Mouse (Mus musculus): ENCODE data around the gene Lrrc56.
"Not testable (repeated sequence)": the region's sequence is repeated elsewhere in the genome, so short reads cannot be mapped to it uniquely, and the experiment has no call there.

The Lrrc56 gene

DNA sequence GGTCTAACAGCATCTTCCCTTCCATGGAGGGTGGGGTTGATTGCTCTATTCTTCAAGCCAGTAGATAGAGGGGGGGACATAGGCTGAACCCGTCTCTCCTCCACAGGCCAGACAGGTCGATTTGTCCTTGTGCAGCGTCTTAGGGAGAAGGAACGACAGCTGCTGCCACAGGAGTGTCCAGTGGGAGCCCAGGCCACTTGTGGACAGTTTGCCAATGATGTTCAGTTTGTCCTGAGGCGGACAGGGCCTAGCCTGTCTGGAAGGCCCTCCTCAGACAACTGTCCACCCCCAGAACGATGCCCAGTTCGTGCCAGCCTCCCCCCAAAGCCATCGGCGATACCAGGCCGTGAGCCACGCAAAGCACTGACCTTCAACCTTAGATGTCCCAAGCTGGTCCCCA lies 22.9 kb downstream of the Lrrc56 start:
- no peak for DNase-seq (ENCODE audit: low spot score in 2 of 2)

DNA sequence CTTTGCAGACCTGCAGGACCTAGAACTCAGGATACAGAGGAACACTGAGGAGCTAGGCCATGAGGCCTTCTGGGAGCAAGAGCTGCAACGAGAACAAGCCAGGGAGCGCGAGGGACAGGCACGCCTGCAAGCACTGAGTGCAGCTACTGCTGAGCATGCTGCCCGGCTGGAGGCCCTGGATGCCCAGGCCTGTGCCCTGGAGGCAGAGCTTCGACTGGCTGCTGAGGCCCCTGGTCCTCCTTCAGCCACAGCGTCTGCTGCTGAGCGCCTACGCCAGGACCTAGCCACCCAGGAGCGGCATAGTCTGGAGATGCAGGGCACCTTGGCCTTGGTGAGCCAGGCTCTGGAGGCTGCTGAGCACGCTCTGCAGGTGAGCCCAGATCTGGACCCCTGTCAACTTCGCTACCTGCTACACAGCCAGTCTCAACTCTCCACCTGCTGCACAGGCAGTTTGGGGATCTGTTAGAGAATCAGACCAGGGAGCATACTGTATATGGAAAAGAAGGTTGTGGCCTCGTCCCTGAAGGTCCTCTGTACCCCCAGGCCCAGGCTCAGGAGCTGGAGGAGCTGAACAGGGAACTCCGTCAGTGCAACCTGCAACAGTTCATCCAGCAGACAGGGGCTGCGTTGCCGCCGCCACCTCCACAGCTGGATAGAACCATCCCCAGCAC lies 23.5 kb downstream of the Lrrc56 start:
- DNase-seq (ENCODE audit: low spot score in 2 of 2) = peak in 1 of 2 experiments; percentile 21

DNA sequence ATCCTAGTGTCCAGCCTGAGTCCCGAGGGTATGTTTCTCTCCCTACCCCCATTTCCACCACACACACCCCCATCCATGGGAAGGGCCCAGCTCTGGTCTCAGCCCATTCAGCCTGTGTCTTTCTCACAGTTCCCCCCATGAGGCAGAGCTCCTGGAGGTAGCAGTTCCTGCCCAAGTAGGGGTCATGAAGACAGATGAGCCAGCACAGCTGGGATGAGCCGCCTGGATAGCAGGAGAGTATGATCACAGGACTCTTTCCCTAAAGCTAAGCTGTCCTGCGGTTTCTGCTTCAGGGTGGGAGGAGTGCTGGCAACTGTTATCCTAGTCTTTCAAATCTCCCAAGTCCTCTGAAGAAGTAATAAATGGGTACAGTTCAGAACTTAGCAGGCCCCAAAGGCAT lies 24.2 kb downstream of the Lrrc56 start:
- DNase-seq (ENCODE audit: low spot score in 2 of 2) = peak in 1 of 2 experiments; percentile 18

- peak in 1 of 2 experiments; percentile 19 for DNase-seq (ENCODE audit: low spot score in 2 of 2)
Measured at GRCm38 (mm10) chr7:141218557-141219133, 24.7 kb downstream of the Lrrc56 start.

DNA sequence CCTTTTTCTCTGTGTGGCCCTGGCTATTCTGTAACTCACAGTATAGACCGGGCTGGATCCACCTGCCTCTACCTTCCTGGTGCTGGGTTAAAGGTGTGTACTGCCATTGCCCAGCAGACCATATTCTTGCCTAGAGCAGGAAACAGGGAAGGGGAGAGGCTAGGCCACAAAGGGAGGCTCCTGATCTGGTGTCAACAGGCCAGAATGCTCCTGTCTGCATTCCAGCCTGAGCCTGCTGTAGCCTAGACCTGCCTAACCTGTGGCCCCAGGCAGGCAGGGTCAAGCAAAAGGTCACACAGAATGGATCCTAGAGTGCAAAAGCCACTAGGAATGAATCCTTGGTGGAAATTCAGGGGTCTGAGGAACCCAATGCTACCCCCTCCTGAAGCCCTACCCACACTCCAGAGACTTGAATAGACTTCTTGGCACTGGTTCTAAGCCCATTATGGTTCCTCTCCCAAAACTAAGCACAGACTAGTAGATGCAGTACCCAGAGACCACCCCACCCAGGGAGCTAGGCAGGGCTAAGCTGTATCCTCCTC lies 25.7 kb downstream of the Lrrc56 start:
- DNase-seq (ENCODE audit: low spot score in 2 of 2) = peak in 1 of 2 experiments; percentile 15

DNA sequence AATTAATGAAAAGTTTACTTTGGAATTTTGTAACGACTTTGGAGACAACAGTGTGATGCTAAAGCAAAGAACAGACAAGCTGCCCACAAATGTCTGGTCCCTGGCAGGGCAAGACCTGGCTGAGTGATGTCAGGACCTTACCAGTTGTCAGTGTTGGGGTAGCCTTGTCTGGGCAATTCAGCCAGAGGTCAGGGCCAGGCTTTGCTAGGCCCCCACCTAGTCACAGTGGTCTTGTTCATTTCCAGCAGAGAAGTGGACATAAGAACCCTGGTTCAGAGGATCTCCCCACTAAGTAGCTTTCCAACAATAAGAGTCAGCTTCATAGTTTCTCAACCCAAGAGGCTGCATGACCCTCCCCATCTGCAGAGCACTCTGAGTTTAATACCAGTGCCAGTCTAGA lies 26.4 kb downstream of the Lrrc56 start:
- DNase-seq (ENCODE audit: low spot score in 2 of 2) = peak in 1 of 2 experiments; percentile 17

- DNase-seq (ENCODE audit: low spot score in 2 of 2) = peak; percentile 97 to 99
Measured at GRCm38 (mm10) chr7:141221249-141222125, 27.5 kb downstream of the Lrrc56 start.

- DNase-seq (ENCODE audit: low spot score in 2 of 2) = no peak
Measured at GRCm38 (mm10) chr7:141222126-141222467, 28.1 kb downstream of the Lrrc56 start.

DNA sequence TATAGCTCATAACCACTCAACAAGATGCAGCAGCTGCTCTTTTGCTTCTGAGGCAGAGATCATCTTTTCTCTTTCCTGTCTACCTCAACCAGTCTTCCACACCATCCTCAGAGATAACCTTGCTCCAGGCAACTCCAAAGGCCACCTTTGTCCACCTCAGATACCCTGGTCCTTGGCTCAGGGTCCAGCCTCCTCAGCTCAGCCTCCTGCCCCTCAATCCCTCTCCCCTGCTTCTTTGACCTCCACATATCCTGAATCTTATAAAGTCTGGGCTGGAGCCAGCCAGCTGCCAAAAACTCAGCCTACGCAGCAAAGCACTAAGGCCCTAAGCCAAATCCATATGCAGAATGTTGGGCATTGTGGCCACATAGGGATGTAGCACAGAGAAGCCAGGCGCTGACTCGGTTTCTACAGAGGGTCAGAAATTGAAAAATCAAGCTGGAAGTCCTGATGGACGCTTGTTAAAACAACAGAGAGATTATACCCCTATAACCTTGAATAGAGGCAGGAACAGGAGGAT lies 28.8 kb downstream of the Lrrc56 start:
- no peak for DNase-seq (ENCODE audit: low spot score in 2 of 2)

DNA sequence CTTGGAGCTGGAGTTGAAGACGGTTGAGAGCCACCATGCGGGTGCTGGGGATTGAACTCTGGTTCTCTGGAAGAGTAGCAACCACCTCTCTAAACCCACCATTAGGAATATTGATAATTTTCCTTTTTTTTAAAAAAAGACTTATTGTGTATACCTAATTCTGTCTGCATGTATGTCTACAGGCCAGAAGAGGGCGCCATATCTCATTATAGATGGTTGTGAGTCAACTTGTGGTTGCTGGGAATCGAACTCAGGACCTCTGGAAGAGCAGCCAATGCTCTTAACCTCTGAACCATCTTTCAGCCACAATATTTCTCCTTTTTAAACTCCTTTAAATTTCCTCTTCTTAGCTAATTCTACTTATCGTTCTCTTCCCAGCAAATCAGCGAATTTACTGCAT lies 32.6 kb downstream of the Lrrc56 start:
- no peak for DNase-seq (ENCODE audit: low spot score in 2 of 2)

GRCm38 (mm10) chr7:141227796-141228195 lies 33.8 kb downstream of the Lrrc56 start:
- no peak for DNase-seq (ENCODE audit: low spot score in 2 of 2)

DNA sequence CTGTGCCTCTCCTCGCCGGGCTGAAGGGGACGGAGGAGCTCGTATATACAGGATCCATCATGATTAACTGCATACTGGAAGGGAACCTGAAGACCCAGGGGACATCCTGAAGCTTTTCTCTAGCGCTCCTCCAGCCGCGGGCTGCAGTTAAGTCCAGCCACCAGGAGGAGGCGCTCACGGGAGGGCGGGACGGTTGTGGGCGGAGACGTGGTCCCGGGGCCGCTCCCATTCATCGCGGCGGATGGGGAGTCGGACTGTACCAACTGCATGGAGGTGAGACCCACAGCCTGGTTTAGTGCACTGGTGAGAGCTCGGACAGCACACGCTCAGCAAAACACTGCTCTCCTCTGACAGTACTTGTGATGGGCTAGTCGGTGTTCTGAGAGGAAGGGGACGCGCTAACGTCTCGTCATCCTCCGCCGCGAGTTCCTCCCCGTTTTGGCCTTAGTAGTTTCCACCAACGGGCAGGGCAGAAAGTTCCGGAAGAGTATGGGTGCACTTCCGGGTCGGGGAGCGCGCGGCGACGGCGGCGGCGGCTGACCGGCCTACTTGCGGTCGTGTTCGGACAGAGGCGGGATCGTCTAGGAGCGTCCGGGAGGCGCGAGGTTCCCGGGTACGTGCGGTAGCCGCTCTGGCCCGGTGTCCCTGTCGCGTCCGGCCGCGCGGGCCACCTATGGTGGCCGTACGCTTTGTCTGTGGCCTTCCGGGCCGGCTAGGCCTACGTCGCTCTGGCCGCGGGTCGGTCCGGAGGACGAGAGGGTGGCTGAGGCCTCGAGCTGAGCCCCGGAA lies 34.5 kb downstream of the Lrrc56 start, which contains the start of gene Phrf1:
Gene Phrf1, plus strand, starts transcription at position 506 of the 789 bp plus-strand sequence.
- peak; percentile 88 to 95 for DNase-seq (ENCODE audit: low spot score in 2 of 2)

DNA sequence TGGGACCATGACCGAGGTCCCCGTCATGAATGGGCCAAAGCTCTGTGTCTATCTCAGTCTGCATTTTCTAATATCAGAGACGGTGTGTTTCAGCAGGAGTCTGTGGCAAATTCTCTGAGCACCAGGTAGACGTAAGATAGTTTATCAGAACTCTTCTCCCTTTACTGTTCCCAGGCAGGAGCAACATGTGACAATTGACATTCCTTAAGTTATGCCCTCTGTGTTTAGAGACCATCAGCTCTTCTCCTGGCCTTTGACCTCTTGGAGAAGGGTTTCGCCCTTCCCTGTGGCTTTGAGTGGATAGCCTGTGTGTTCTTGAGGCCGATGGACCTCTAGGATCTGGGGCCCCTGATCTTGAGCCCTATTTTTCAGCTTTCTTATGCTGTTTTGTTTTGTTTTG lies 35.7 kb downstream of the Lrrc56 start:
- DNase-seq (ENCODE audit: low spot score in 2 of 2) = no peak

DNA sequence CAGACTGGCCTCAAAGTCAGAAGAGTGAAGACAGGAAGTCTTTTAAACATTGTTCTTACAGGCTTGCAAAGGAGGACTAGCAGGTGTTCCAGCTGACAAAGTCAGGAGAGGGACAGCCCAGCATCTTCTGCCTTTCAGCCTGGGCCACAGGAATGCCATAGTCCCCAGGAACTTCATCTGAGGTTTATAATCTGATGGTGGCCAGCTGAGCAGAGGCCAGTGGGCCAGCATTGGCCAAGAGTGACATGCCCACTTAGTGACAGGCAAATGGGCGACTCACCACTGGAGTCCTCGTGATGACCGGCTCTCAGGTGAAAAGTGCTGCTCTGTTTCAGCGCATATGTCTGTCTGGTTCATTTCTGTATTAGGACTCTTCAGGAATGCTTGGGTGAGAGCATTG lies 36.6 kb downstream of the Lrrc56 start:
- DNase-seq (ENCODE audit: low spot score in 2 of 2) = no peak

GRCm38 (mm10) chr7:141231111-141231510 lies 37.2 kb downstream of the Lrrc56 start:
- no peak for DNase-seq (ENCODE audit: low spot score in 2 of 2)

GRCm38 (mm10) chr7:141231551-141231950 lies 37.6 kb downstream of the Lrrc56 start:
- no peak for DNase-seq (ENCODE audit: low spot score in 2 of 2)

- DNase-seq (ENCODE audit: low spot score in 2 of 2) = not testable (repeated sequence)
Measured at GRCm38 (mm10) chr7:141250486-141250885, 56.5 kb downstream of the Lrrc56 start.

DNA sequence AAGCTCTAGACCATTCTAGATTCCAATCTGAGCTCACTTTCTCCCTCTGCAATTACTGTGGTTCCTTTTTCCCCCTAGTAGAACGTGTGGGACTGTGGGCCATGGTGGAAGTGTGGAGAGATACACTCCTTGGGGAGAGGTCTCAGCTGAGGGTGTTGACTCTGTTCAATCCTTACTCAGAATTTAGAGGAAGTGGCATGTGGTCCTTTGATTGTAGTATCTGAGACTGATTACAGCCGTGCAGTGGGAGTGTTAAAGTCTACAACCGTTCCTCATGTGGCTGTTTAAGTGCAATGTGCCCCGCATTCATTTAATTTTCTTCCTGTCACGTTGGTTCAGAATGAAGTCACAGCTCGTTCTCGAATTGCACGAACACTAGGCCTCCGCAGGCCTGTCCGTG lies 62.2 kb downstream of the Lrrc56 start:
- no peak for DNase-seq (ENCODE audit: low spot score in 2 of 2)
